Mouse (Mus musculus) G1E (cell line): ENCODE data around the gene Rab13.

Experiments
- CTCF ChIP-seq: IDR thresholded peaks from 2 replicates; pipeline ENCODE4 v1.5.1; 2012; ENCODE audit warnings: low read depth, low read length, inconsistent platforms, mixed read lengths
- TAL1 ChIP-seq: conservative IDR thresholded peaks from 2 replicates; pipeline ENCODE4 v1.6.1; 2012; ENCODE audit warnings: low read depth, low read length, inconsistent platforms, mixed read lengths

- no peak for TF ChIP-seq CTCF
- no peak for TF ChIP-seq TAL1
Observed at GRCm38 (mm10) chr3:90195644-90196043, 17.9 kb upstream of the Rab13 start.
